Mouse (Mus musculus) urinary bladder, postnatal 36 days (tissue): ENCODE measurements at regions not wholly inside any gene's neighbourhood (a gene's known extent, or its start where the extent isn't known, plus 50 kb on each side); places are given as distances from the start of the nearest gene placed in this dataset.

Experiments
- DNase-seq, 2 experiments: peaks; one replicate each; pipeline ENCODE4 v3.0.0; 2022; ENCODE audit warnings: low spot score in 2 of 2, mixed read lengths in 1 of 2

- no peak for DNase-seq
These were observed 498.1 kb downstream of the Slc22a22 start for GRCm38 (mm10) chr15:56979353-56979752.

- no peak for DNase-seq
These were observed 501.7 kb downstream of the Slc22a22 start for GRCm38 (mm10) chr15:56975446-56976433.

DNA sequence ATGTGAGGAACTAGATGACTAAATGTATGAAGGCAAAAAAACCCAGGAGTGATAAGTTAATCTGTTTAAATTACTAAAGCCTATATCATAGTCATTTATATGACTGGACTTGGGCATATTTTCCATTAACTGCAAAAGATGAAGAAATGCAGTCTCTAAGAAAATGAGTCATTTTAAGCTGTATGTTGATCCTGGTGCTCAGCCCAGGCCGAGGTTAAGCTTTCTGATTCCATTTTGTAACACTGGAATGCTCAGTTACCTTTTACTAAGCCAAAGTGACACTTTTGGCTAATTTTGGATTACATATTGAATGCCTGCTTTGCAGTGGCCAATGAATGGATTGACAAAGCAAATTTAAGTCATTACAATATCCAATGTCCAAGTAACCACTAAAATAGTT lies 507.3 kb downstream of the Slc22a22 start:
- no peak for DNase-seq

DNA sequence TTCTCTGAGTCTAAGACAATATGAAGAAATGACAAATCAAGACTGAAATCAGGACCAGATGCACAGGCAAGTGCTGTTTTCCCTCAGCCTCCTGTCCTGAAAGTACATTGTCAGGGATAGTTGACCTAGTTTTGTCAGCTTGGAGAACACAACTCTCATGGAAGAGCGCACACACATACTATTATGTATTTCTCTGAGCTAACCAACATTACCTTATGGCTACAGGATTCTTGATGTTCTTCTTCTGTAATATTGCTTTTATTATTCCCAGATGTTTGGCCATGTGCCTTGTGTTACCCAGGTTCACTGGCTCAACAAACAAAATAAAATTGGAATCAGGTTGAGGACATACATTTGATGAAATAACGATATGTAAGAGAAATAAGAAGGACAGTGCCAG lies 521.1 kb downstream of the Slc22a22 start:
- DNase-seq = no peak

- no peak for DNase-seq
These were observed 525.2 kb downstream of the Slc22a22 start for GRCm38 (mm10) chr15:56952176-56952575.

DNA sequence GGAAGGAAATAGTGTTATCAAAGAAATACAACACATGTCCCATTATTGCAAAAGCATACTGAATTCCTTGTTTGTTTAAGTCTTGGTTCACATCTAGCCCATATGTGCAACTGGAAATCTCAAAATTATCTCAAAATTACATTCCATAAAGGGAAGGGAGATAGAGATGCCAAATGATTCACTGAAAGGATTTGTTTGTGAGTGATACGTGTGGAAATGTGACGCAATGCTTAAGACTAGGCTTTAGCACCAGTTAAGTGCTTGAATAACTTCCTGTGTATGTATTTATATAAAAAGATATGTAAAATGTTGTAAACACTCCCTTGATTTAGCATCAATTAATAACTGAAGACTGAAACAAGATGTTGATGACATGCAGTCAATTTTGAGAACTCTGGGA lies 526.6 kb downstream of the Slc22a22 start:
- no peak for DNase-seq

DNA sequence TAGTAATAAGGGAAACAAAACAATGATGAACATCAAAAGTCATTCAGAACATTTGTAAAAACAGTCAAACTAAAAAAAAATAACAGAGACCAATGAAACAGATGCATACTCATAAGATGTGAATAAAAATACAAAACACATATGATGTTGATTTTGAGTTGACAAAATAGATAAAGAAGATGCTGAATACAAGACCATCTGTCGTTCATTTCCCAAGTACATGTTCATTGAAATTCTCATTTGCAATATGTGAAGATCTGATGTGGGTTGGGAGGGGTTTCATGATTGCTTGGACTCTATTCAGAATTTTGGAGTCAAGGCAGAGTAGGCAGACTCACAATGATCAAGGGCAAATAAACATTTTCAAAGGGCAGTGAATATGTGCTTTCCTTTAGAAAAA lies 536.5 kb downstream of the Slc22a22 start:
- DNase-seq = no peak

DNA sequence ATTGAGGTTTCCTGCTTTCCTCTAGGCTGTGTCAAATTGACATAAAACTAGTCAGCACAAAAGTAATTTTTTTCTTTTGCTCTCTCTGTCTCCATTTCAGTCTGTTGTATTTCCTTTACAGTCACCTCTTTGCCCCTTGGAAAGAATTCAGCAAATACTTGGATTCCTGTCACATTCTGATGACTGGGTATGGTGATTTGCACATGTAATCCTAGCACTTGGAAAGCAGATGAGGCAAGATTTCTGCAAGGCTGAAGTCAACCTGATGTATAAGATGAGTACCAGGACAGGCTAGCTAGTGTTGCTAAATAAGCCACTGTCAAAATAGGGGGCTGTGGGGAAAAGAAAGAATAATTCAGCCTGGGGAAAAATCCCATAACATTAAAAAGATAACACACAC lies 580.9 kb downstream of the Slc22a22 start:
- DNase-seq = no peak

DNA sequence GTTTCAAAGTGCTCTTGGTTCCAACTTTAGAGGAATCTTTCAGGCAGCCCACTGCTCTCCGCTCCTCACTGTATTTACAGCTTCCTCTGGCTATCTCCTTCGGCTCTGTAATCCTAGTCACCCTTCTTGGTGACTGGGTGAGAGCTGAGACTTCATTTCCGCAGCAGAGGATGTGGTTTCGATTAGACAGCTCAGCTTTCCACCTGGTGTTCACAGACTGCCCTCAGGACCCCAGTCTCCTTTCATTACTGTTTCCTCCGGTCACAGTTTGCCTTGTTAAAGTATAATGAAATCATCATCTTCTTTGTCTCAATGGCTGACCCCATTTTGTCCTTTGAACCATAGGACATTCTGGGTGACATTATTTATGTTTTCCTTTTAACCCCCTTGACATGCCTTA lies 595.9 kb downstream of the Slc22a22 start:
- no peak for DNase-seq

GRCm38 (mm10) chr15:56865879-56866278 lies 611.5 kb downstream of the Slc22a22 start:
- no peak for DNase-seq

DNA sequence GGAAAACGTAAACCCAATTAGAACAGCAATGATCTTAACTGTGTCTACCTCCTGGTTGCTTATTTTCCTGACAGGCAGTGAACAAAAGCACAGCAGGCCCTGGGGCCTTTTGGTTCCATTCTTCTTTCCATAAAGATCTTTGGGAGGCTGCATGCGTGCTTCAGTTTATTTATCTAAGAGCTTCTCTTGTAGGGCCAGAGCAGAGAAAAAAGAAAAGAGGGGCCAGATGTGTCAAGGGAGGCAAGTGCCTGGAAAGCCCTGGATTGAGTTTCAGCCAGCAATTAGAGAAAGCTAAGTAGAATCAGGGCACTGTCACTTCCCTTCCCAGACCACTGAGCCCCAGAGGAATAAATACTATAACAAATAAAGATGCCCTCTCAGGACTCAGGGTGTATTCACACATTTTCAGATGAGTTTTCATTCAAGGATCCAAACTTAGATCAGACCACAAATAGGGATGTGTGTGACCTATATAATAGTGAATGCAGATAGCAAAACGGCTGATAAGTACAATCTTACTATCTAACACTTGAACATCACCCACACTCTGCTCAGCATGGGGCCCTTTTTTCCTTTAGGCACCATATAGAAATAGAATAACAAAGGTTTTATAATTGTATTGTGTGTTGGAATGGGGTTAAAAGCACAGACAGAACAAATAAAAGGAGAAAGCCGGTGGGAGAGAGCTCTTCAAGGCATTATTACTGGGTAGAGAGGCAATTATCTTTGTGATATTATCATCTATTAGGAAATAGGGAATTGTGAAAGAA lies 612.2 kb downstream of the Slc22a22 start:
- DNase-seq = no peak

- peak in 1 of 2 experiments; percentile 1 for DNase-seq
These were observed 618.6 kb downstream of the Slc22a22 start for GRCm38 (mm10) chr15:56858627-56859334.

- no peak for DNase-seq
These were observed 619.3 kb downstream of the Slc22a22 start for GRCm38 (mm10) chr15:56858134-56858533.

- peak; percentile 37 to 58 for DNase-seq
These were observed 621.4 kb downstream of the Slc22a22 start for GRCm38 (mm10) chr15:56856057-56856456.

DNA sequence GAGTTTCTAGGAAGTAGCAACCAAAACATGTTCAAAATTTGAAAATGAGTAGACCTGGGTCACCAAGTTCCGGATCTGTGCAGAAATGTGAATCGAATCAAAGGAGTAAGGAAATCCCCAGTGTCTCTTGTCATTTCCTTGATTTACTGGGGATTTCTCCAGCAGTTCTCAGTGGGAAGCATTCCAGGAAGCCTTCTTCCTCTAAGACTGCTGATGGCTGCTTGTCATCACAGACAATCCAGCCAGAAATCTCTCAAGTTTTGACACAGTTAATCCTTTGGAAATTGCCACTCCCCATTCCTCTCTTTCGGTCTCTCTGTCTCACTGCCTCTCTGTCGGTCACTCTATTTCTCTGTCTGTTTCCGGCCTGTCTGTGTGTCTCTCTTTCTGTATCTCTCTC lies 624.3 kb downstream of the Slc22a22 start:
- no peak for DNase-seq

DNA sequence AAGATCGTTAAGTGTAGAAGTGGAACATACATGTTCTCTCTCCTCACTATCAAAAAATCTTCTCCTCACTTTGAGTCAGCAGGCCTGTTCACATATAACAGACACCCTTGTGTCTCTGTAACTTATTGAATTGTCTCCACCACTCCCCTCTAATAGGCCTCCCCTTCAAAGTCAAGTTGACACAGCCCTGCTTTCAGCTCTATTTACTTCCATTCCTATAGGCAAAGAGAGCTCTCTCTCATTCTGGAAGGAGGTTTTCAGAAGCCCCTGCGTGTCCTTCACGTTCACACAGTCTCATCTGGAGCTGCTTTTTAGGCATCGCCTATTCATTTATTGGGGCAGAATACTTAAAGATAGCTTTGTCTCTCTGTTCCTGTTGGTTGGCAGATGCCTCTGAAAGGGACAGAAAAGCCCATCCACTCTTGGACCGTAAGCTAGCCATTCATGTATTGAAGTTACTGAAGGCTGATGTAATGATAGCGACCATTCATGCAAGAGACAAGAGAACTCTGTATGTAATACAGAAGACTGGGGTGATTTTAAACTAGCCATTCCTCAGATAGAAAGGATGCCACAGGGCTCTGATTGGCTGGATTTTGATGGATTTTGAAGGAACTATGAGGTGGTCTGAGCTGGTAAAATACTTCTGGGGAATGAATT lies 629.8 kb downstream of the Slc22a22 start:
- DNase-seq = no peak

DNA sequence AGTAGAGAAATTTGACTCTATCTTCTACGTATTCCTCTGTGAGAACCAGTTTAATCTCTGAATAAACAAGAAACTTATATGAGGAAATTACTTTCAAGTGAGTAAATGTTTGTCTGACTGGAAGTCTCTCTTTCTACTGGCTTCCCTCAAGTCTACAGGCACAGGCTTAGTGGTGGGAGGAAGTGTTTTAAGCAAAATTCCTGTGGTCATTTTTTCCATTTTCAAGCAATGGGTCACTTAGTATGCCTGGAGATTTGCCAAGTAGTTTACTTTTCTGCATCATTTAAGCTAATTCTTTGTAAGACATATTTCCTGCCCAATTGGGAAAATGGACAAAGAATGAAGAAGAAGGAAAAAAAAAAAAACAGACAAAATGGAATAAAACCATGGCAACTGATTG lies 632.9 kb downstream of the Slc22a22 start:
- no peak for DNase-seq

DNA sequence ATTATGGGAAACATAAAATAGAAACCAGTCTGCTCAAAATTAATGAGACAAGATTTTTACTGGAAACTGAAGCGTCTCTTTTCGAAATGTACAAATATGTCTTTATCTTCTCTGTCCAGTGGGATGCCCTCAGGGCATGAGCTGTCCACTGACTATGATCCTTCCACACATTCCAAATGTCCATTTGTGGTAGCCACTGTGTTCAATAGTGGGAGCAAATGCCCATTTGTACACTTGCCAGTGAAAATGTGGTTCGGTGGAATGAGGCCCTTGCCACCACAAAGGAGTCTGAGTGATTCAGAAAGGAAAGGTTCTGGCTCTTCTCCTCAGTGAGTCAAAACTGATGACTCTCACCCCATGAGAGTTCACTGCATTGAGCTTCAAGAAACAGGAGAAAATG lies 635.9 kb downstream of the Slc22a22 start:
- DNase-seq = no peak

GRCm38 (mm10) chr15:56837292-56837691 lies 640.1 kb downstream of the Slc22a22 start:
- DNase-seq = no peak

GRCm38 (mm10) chr15:56834621-56835020 lies 642.8 kb downstream of the Slc22a22 start:
- no peak for DNase-seq

- no peak for DNase-seq
These were observed 644.8 kb downstream of the Slc22a22 start for GRCm38 (mm10) chr15:56832666-56833065.
